Mouse (Mus musculus): ENCODE results near the gene Sugt1.
A peak's percentile ranks its signal among the peaks of the same experiment; 100 is the strongest.

Gene Sugt1

DNA sequence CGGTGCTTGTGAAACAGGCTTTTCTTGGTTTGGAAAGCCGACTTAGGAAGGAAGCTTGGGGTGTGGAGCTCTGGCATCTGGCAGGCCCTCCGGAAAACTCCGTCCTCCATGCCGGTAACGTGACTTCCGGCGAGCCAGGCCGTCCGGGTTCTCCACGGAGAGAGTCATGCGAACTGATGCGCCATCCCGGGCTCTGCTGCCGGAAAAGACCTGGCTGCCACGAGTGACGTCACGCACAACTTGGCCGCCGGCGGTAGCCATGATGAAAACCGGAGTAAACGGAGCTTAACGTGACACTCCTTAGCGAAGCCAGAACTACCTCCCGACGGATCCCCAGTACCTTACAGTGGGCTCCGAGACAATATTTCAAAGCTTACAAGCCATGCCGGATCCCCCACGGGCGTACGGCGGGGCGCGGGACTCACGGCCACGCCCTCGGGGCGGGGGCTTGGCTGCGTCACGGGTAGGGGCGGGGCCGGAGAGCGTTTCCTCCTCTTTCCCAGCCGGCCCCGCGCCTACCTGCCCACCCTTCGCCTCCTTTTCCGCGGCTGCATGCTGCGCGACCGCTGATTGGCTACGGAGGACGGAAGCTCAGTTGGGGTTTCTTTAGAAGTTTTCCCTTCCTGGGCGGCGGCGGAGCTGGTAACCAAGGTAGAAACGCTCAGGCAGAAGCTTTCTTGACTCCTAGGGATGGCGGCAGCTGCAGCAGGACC is at the start of gene Sugt1:
Sugt1 (plus strand) TSS at position 553 of the 713 bp plus-strand sequence.
- peak; percentile 97 for DNase-seq

DNA sequence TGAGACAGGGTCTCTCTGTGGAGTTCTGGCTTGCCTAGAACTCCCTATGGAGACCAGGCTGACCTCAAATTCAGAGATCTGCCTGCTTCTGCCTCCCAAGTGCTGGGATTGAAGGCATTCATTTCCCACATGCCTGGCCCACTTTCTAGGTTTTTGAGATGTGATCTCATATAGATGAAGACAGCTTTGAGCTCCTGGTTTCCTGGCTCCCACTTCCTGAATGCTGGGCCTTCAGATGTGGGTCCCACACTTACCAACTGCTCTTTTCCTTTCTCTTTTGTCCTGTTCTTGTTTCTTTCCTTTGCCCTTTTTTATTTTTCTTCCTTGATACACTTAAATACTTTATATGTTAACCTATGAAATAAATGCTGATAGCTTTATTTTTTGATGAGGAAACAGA is 49.6 kb upstream of the Sugt1 start:
- DNase-seq = no peak

DNA sequence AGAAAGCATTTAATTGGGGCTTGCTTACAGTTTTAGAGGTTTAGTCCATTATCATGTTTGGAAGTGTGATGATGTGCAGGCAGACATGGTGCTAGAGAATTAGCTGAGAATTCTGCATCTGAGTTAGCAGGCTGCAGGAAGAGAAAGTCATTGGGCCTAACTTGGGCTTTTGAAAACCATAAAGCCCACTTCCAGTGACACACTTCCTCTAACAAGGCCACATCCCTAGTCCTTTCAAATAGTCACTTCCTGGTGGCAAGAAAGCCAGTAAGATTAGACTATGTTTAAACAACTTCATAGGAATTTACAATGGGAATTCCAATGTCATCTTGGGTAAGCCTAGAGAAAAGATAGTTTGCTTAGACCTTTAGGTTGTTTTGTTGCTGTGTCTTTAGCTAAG is 45.9 kb upstream of the Sugt1 start:
- no peak for DNase-seq

DNA sequence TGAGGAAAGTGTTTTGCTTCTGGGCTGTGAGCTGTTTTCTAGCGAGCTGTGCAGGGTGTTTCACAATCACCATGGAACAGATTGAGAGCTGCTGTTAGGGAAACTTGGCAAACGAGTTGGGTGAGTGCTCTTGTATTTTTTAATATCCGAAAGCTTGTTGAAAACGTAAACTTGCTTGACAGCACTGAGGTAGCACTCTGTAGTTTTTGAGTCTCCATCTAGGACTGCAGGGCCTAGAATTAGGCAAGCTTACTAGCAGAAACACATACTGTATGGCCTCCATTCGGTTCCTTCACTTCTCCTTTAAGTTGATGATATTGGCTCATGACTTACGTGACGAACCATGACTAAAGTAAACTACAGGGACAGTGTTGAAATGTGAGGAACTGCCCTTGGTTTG is 38.1 kb upstream of the Sugt1 start:
- DNase-seq = no peak

DNA sequence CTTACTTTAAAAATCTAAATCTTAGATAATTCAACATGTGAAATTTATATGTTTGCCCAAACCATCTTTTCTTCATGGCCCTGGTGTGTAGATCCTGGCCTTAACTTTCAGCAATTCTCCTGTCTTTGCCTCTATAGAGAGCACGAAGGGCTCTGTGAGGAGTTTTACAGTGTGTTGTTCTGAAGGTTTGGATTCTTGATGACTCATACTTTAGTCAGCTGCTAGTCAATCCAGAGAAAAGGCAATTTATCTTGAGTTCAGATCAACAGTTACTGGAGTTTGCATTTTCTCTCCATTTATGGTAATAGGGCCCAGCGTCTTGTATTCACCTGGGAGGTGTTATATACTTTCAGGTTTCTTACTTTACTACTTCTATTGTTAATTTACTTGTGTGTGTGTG is 35.6 kb upstream of the Sugt1 start:
- DNase-seq = no peak

DNA sequence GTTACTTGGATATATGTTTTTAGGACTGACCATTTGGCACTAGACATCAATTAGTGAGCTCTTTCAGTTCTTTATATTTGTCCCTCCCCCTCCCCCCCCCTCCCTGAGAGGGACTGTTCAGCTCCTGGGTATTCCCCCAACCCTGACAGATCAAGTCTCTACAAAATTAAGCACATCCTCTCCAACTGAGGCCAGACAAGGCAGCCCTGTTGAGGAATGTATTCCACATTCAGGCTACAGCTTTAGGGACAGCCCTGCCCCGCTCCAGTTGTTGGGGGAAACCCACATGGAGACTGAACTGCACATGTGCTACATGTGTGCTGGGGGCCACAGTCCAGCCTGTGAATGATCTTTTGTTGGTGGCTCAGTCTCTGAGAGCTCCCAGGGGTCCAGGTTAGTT is 34.6 kb upstream of the Sugt1 start:
- no peak for DNase-seq

DNA sequence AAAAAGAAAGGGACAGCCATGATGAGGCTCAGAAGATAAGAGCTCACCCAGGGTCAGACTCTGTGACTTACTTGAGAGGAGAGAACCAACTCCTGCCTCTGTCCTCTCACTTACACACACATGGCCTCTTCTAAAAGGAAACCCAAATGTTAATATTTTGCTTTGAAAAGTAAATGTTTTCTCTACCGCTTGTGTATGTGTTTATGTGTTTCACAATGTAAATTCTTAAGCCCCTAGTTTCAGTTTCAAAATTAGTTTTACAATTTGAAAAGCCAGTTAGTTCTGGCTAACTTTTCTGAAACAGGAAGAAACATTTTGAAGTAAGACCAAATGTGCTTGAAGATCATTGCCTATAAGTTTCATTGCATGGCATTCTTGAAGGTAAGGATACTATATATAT is 29.7 kb upstream of the Sugt1 start:
- no peak for DNase-seq

DNA sequence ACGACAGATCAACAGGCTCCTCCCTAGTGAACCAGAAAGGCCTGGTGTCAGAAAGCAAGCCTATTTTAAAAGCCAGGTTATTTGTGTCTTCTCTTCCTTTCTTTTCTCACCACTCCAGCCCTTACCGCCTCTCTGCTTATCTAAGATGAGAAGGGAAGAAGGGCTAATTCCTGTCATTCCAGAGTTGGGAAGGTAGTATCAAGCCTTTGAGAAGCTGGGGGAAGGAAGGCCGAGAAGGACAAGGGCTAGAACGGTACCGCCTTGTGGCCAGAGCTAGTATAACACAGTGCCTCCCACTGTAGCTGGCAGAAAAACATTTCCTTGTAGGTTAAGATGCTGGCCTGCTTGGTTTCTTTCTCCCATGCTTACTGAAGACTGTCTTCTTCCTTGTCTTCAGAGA is 24.7 kb upstream of the Sugt1 start:
- DNase-seq = peak; percentile 6

DNA sequence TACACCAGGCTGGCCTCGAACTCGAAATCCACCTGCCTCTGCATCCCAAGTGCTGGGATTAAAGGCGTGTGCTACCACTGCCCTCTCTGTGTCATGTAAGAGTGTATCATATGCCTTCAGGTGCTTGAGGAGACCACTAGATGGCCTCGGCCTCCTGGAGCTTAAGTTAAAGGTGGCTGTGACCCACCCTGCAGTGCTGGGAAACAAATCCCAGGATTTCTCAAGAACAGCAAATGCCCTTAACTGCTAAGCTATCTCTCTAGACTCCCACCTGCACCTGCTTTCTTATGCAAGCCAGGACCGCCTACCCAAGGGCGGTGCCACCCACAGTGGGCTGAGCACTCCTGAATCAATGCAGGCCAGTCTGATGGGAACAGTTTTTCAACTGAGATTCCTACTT is 22.7 kb upstream of the Sugt1 start:
- DNase-seq = no peak

DNA sequence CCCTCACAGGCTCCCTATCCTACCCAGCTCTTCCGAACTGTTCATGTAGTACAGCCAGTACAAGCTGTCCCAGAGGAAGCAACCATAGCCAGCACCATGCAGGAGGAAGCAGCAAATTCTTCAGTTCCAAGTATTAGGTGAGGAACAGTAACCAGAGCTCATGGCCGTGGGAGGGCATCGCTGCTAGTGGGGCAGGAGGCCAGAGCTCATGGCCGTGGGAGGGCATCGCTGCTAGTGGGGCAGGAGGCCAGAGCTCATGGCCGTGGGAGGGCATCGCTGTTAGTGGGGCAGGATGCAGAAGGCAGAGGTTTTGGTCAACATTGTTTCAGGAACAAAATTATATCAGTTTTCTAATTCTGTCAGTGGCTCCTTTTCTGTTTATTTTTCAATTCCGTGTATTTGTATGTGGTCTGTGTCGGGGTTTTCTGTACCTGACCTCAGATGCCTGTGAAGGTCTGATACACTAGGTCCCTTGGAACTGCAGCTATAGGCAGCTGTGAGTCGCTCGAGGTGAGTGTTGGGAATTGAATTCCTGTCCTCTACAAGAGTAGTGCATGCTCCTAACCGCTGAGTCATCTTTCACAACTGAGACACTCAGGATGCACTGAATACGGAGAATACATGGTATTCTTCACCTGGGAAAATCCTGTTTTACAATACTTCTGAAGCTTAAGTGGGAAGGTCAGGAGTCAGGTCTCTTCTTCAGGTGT is 13.9 kb upstream of the Sugt1 start:
- DNase-seq = no peak

DNA sequence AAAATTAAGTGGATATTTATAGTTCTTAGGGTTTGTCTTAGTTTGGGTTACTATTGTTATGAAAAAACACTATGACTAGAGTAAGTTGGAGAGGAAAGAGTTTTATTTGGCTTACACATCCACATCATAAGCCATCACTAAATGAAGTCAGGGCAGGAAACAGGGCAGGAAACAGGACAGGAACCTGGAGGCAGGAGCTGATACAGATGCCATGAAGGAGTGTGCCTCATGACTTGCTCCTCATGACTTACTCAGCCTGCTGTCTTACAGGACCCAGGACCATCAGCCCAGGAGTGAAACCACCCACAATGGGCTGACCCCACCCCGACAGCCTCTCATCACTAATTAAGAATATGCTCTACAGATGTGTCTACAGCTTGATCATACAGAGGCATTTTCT is 13.1 kb upstream of the Sugt1 start:
- no peak for DNase-seq

DNA sequence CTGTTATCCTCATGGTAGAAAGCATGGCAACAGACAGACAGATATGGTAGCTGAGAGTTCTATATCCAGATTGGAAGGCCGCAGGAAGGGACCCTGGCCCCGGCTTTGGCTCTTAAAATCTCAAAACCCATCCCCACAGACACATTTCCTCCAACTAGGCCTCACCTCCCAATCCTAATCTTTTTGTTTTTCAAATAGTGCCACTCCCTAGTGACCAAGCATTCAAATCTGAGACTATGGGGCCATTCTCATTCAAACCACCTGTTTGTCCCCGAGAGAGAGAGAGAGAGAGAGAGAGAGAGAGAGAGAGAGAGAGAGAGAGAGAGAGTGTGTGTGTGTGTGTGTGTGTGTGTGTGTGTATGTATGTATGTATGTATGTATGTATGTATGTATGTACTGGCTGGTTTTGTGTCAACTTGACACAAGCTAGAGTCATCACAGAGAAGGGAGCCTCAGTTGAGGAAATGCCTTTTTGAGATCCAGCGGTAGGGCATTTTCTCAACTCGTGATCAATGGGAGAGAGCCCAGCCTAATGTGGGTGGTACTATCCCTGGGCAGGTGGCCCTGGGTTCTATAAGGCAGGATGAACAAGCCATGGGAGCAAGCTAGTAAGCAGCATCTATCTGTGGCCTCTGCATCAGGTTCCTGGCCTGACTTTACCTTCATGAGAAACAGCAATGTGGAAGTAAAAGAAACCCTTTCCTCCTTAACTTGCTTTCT is 3.8 kb upstream of the Sugt1 start:
- no peak for DNase-seq

DNA sequence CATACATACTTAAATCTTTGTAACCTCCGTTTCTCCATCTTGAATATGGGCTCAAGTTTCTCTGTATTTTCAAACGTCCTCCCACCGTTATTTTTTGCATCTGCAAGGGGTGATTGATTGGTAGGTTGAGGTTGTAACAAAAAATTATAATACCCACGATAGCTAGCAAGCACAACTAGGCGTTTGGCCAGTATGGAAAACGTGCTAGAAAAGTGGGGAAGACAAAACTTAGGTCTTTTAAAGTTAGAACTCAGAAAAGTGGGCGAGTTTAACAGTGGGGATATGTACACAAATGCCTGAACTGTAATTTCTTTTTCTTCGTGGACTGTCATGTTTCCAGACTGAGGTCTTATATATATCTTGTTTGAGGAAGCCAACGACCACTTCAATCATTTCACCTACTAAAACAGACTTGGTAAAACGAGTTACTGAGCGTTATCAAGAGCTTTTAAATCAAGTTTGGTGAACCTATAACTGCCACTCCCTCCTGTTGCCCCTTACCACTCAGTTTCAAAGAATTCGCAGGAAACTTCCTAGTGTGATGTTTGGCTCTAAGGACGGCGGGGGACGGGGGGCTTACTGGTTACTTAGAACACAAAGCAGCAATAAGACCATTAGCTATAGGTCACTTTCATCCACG is 872 bp upstream of the Sugt1 start:
- no peak for DNase-seq

DNA sequence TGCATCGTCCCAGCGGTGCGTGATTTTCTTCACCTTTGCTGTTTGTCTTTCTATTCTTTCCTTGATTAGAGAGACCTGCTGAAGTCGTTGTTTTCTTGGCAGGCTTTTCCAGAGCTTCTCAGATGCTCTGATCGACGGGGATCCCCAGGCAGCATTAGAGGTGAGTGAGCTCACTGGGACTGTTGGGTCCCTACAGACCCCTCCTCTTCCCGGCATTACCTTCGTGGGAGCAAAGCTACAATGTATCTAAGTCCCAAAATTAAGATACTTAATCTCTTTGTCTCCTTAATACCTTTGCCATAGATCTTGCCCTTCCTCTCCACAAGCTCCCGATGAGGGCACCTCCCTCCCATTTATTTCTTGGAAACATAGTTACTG is 350 bp downstream of the Sugt1 start:
- no peak for DNase-seq

DNA sequence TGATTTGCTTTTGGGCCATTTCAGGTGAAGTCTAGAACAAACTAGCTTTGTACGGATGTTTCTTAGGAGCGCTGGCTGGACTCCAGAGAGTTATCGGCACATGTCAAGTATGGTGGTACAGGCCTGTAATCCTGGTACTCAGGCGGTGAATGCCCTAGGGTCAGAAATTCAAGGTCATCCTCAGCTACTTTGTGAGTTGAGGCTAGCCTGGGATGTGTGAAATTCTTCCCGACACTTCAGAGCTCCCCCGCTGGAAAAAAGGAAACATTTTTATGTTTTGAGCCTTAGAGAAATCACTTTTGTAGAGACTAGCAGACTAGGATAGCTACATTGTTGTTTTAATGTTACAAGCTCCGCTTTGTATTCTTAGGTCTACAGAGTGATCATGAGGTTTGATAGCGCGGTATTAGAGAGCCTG is 1.1 kb downstream of the Sugt1 start:
- DNase-seq = peak; percentile 32

DNA sequence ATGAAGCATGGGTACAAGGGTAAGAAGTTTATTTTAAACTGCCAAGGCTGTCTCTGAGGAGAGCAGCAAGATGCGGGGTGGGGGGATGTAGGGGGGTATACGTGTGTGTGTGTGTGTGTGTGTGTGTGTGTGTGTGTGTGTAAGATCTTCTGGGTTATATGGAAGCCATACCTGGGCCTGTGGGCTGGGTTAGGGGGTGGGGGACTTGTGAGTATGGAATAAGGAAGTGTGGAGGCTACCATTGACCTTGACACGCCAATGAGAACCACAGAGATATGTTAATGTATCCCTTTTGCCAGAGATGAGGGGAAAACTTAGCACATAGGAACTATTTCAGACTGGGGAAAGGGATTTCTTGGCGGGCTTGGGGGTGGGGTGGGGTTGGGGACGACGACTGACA is 1.9 kb downstream of the Sugt1 start:
- DNase-seq = no peak

DNA sequence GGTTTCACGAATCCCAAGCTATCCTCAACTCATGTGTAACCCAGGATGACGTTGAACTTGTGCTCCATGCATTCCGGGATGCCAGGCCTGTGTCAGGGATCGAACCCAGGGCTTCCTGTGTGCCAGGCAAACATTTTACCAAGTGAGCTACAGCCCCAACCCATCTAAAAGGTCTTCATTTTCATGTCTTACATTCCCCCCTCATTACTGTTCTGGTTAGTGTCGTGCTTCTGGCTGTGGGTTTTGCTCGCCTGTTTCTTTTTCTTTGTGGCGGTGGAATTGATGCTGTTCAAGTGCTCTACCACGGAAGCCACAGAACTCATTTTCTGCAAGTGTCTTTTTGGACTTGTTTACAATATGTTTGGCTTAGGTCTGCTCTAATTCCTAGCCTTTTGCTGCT is 3.4 kb downstream of the Sugt1 start:
- DNase-seq = no peak

DNA sequence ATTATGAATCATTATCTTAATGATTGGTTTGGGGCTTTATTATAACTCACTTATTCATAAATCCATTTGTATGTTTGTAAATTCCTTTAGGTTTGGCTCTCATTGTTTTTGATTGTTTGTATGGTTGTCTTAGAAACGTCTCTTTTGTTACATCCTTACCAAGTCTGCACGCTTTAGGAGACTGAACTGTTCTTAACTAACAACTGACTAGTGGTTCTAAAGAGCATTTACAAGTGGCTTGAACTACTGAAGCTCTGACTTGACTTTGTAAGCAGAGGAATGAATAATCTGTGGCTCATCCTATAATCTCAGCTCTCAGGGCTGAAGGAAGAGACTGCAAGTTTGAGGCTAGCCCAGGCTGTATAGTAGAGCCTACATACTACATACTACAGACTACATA is 4.1 kb downstream of the Sugt1 start:
- no peak for DNase-seq

DNA sequence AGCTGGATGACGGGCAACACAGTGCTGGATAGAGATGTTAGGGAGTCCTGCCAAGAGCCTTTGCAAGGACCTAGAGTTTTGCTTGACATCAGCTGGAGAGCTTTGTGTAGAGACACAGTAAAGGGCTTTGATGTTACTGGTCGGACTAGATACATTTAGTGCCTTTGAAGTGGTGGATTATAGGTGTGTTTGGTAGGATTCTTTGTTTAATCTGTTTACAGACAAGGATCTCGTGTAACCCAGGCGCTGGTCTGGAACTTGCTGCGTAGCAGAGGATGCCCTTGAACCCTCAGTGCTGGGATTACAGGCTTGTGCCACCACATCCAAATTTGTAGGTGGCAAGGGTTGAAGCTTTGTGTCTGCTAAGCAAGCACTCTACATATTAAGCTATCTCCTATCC is 6.6 kb downstream of the Sugt1 start:
- no peak for DNase-seq

DNA sequence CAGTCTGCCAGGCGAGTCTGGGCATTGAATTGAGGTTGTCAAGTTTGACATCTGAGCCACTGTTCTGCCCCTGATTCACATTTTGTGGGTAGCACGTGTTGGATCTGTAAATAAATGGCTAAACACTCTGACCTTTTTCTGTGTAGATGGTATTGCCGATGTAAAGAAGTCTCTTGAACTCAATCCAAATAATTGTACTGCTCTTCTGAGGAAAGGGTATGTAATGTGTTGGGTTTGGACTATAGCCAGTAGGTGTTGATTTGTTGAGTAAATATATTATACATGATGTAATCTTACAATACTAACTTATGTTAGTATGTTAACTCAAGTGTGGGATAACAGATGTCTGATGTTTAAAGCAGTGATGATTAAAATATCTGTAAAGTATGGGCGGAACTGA is 9.1 kb downstream of the Sugt1 start:
- no peak for DNase-seq

DNA sequence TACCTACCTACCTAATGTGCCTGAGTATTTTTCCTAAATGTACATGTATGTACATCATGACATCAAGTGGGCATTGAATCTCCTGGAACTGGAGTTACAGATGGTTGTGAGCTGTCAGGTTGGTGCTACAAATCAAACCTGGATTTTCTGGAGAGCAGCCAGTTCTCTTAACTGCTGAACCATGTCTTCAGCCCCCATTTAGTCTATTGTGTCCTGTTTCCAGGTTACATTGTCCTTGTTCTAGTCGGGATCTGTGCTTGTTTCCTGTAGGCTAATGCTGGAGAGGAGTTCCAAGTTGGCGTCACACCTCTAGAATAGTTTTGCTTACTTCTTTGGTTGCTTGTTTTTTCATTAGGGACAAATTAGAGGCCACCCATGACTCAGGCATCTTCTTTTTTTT is 18.4 kb downstream of the Sugt1 start:
- no peak for DNase-seq

DNA sequence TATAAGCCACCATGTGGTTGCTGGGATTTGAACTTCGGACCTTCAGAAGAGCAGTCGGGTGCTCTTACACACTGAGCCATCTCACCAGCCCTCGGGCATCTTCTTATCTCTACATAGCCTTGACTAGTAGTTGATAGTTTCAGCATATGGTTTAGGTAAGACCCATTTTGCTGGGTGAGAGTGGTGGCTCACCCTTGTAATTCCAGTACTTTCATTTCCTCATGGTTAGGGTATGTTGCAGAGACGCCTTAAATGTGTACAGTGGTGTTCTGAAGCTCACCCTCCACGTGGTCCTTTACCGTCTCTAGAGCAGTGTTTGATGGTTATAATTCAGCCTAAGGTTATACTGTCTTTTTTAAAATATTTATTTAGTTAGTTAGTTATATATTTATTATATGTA is 18.9 kb downstream of the Sugt1 start:
- no peak for DNase-seq

DNA sequence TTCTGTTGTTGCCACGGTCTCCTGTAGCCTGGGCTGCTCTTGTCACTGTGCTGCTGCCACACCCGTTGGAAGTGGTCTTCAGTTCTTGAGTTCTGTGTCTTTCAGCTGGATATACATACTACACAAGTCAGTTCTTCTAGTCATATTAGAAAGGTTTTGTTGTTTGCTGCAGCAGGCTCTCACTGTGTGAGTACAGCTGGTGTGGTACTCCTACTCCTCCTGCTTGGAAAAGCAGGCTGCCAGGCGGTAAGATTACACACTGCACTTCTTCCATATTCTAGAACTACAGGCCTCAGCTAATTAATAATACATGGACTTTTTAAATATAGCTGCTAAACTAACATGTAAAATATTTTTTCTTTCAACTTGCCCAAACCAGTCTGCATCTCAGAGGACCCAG is 19.4 kb downstream of the Sugt1 start:
- no peak for DNase-seq

DNA sequence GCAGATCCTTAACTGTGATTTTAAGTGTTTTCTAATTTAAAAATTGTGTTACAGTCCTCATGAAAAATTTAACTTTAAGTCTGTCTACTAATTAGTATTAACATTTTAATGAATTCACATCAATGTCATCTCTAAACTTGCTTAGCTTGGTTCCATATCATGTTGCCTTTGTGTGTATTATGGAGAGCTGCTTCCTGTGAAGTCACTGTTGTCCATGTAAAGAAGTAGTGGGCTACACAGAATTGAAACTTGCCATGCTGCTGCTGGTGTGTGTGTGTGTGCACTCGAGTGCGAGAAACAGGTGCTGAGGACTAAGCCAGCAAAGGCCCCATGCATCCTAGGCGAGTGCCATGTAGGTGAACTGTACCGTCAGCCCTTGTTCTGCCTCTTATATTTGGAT is 19.9 kb downstream of the Sugt1 start:
- no peak for DNase-seq

Measured in cerebellum, adult 11 months (tissue).